Mouse (Mus musculus) olfactory bulb, adult 2 months (tissue): Measurements from ENCODE around the gene Hip1. TPM values are rescaled to one million over a fixed set of nuclear protein-coding genes. Genes with fewer than 3 reads are reported as not detected.
"Not testable (repeated sequence)": the region's sequence is repeated elsewhere in the genome, so short reads cannot be mapped to it uniquely, and the experiment has no call there.

Experiments used
- H3K27ac ChIP-seq: fragments of 200-500 bp; 2 replicates; pipeline ENCODE4 v1.5.1; 2012; ENCODE audit warnings: low read depth, low read length; ENCODE audit not compliant: insufficient read depth
- H3K4me1 ChIP-seq: fragments of 200-500 bp; 2 replicates; pipeline ENCODE4 v1.6.1; 2012; ENCODE audit warnings: low read length; ENCODE audit not compliant: control insufficient read depth, insufficient read depth
- H3K4me3 ChIP-seq: fragments of 200-500 bp; 2 replicates; pipeline ENCODE4 v1.5.1; 2012; ENCODE audit warnings: mild to moderate bottlenecking, low read depth, low read length, moderate library complexity; ENCODE audit not compliant: insufficient read depth
- CTCF ChIP-seq: fragments of 200-500 bp; IDR thresholded peaks from 2 replicates; pipeline ENCODE4 v1.5.1; 2012; ENCODE audit warnings: low read depth, mild to moderate bottlenecking, low read length, moderate library complexity; ENCODE audit not compliant: insufficient read depth
- POLR2A ChIP-seq: fragments of 200-500 bp; IDR thresholded peaks from 2 replicates; pipeline ENCODE4 v1.6.1; 2012; ENCODE audit warnings: mild to moderate bottlenecking, low read depth, low read length, moderate library complexity; ENCODE audit not compliant: insufficient read depth
- WGBS: fragments of 180-500 bp; shearing (Covaris S2); methylation state at CpG from one replicate; pipeline ENCODE4 v1.1.7; 2018; 5-methylcytosine and 5-hydroxymethylcytosine counted together
- polyA plus RNA-seq: library from polyadenylated mRNA; stranded (reverse); fragments of >200 nt; gene quantifications from 2 replicates; pipeline ENCODE4 v1.2.4, GENCODE M21; 2012; ENCODE audit warnings: low replicate concordance; ENCODE audit not compliant: missing spikeins, insufficient read depth, insufficient read length

Gene Hip1
- polyA plus RNA-seq, 1 experiment: 69.9 TPM

- WGBS: 44% methylated on average over 7 of the region's 7 CpGs
- TF ChIP-seq POLR2A (no peak), CTCF (no peak)
- Histone ChIP-seq H3K27ac (peak overlapping the region; percentile 84), H3K4me1 (no peaks in the 10 kb centered on the region; the same call in 1 of the 2 replicates), H3K4me3 (no peak overlapping the region)
These were observed 79.1 kb downstream of the Hip1 start for GRCm38 (mm10) chr5:135465833-135466291.

GRCm38 (mm10) chr5:135463380-135463779, 81.5 kb downstream of the Hip1 start:
- peaks cover 7% of the 10 kb centered on the region; the same call in 1 of the 2 replicates for H3K4me1 ChIP-seq
- TF ChIP-seq POLR2A: no peak
- TF ChIP-seq CTCF: no peak
- peak overlapping the region; percentile 25; the same call in 1 of the 2 replicates for H3K27ac ChIP-seq
- no peak overlapping the region for H3K4me3 ChIP-seq
- WGBS: 91% methylated on average over 8 of the region's 8 CpGs

- TF ChIP-seq POLR2A: no peak
- no peak for TF ChIP-seq CTCF
- Histone ChIP-seq H3K4me3 (no peak overlapping the region), H3K27ac (peak overlapping the region; percentile 70), H3K4me1 (peaks cover 7% of the 10 kb centered on the region; the same call in 1 of the 2 replicates)
- WGBS: 32% methylated on average over 4 of the region's 4 CpGs
These were observed 84.1 kb downstream of the Hip1 start for GRCm38 (mm10) chr5:135460833-135461173.

- H3K27ac ChIP-seq: no peak overlapping the region
- WGBS: 29% methylated on average over 12 of the region's 12 CpGs
These were observed 84.6 kb downstream of the Hip1 start for GRCm38 (mm10) chr5:135460152-135460832.

GRCm38 (mm10) chr5:135459486-135459885, 85.4 kb downstream of the Hip1 start:
- TF ChIP-seq CTCF (no peak), POLR2A (no peak)
- Histone ChIP-seq H3K27ac (no peak overlapping the region), H3K4me1 (peaks cover 7% of the 10 kb centered on the region; the same call in 1 of the 2 replicates), H3K4me3 (no peak overlapping the region)
- 80% methylated on average over 3 of the region's 3 CpGs for WGBS

More at GRCm38 (mm10) chr5:135460152-135460832, 84.6 kb downstream of the Hip1 start:
- TF ChIP-seq CTCF (no peak), POLR2A (no peak)
- H3K4me3 ChIP-seq: no peak overlapping the region
- H3K4me1 ChIP-seq: peaks cover 7% of the 10 kb centered on the region; the same call in 1 of the 2 replicates

- H3K4me1 ChIP-seq: peaks cover 7% of the 10 kb centered on the region; the same call in 1 of the 2 replicates
- WGBS: 91% methylated on average over 16 of the region's 16 CpGs
- no peak overlapping the region for H3K4me3 ChIP-seq
- no peak for TF ChIP-seq CTCF
- TF ChIP-seq POLR2A: no peak
- H3K27ac ChIP-seq: no peak overlapping the region
These were observed 87.0 kb downstream of the Hip1 start for GRCm38 (mm10) chr5:135457961-135458360.

GRCm38 (mm10) chr5:135456515-135456914, 88.4 kb downstream of the Hip1 start:
- no peak overlapping the region for H3K27ac ChIP-seq
- TF ChIP-seq CTCF (no peak), POLR2A (no peak)
- 97% methylated on average over 9 of the region's 9 CpGs for WGBS
- H3K4me1 ChIP-seq: peaks cover 7% of the 10 kb centered on the region; the same call in 1 of the 2 replicates
- no peak overlapping the region for H3K4me3 ChIP-seq

- Histone ChIP-seq H3K27ac (no peak overlapping the region), H3K4me1 (no peaks in the 10 kb centered on the region), H3K4me3 (no peak overlapping the region)
- TF ChIP-seq CTCF (no peak), POLR2A (no peak)
- WGBS: 100% methylated on average over 2 of the region's 2 CpGs
These were observed 90.7 kb downstream of the Hip1 start for GRCm38 (mm10) chr5:135454256-135454655.

- not testable (repeated sequence) for H3K27ac ChIP-seq, H3K4me3 ChIP-seq, H3K4me1 ChIP-seq
- WGBS: 90% methylated on average over 5 of the region's 5 CpGs
These were observed 93.4 kb downstream of the Hip1 start for GRCm38 (mm10) chr5:135451559-135451958.
